Mouse (Mus musculus) heart, postnatal 14 days (tissue): Measurements from ENCODE around the gene Efna4. TPM values are rescaled to one million over a fixed set of nuclear protein-coding genes. Genes with fewer than 3 reads are reported as not detected.

Source experiments
- DNase-seq, 2 experiments: peaks; one replicate each; pipeline ENCODE4 v3.0.0; 2021 to 2022
- intact Hi-C: fragments of 180-260 bp; cut with DNase I; formaldehyde crosslinking; loops from one replicate; pipeline ENCODE4 v1.15.1; 2025
- total RNA-seq, 2 experiments: library from RNA; stranded (reverse); gene quantifications; 2 replicates each; pipeline ENCODE4 v1.2.3; 2021

Efna4 gene
- total RNA-seq, 2 experiments from 2014 or later = 0.49 to 0.74 TPM

GRCm38 (mm10) chr3:89333053-89333452 is 4.8 kb downstream of the Efna4 start:
- intact Hi-C loops = no loop called here
- no peak for DNase-seq

GRCm38 (mm10) chr3:89332476-89332875 is 5.4 kb downstream of the Efna4 start:
- DNase-seq = no peak

GRCm38 (mm10) chr3:89332013-89332412 is 5.8 kb downstream of the Efna4 start:
- DNase-seq = no peak
- intact Hi-C loops = no loop called here

More at GRCm38 (mm10) chr3:89332476-89332875, 5.4 kb downstream of the Efna4 start:
- intact Hi-C loops = no loop called here

- DNase-seq = no peak
- intact Hi-C loops = no loop called here
Observed at GRCm38 (mm10) chr3:89331561-89331960, 6.3 kb downstream of the Efna4 start.

- no peak for DNase-seq
- intact Hi-C loops = no loop called here
Observed at GRCm38 (mm10) chr3:89330948-89331347, 6.9 kb downstream of the Efna4 start.

GRCm38 (mm10) chr3:89330346-89330745 is 7.5 kb downstream of the Efna4 start:
- intact Hi-C loops = no loop called here
- DNase-seq = no peak

- intact Hi-C loops = no loop called here
- DNase-seq = no peak
Observed at GRCm38 (mm10) chr3:89328623-89329022, 9.2 kb downstream of the Efna4 start.

- DNase-seq = no peak
- intact Hi-C loops = no loop called here
Observed at GRCm38 (mm10) chr3:89327371-89327870, 10.4 kb downstream of the Efna4 start.

GRCm38 (mm10) chr3:89325882-89326281 is 11.9 kb downstream of the Efna4 start:
- intact Hi-C loops = no loop called here

GRCm38 (mm10) chr3:89322514-89323165 is 15.2 kb downstream of the Efna4 start, which contains the start of gene Efna3:
Gene Efna3 (minus strand): TSS chr3:89322965.
- DNase-seq = peak; percentile 77
- intact Hi-C loops = no loop called here

More at GRCm38 (mm10) chr3:89325882-89326281, 11.9 kb downstream of the Efna4 start:
- DNase-seq = no peak

- intact Hi-C loops = no loop called here
- DNase-seq = no peak
Observed at GRCm38 (mm10) chr3:89322131-89322500, 15.7 kb downstream of the Efna4 start.

- DNase-seq = no peak
- intact Hi-C loops = no loop called here
Observed at GRCm38 (mm10) chr3:89321183-89322130, 16.4 kb downstream of the Efna4 start.

GRCm38 (mm10) chr3:89320581-89321182 is 17.1 kb downstream of the Efna4 start:
- intact Hi-C loops = no loop called here
- no peak for DNase-seq

GRCm38 (mm10) chr3:89319591-89320350 is 18.1 kb downstream of the Efna4 start:
- DNase-seq = no peak
- intact Hi-C loops = loop anchor here (2.0 kb wide), 1 partner anchor 17 kb away; no protein-coding TSS in a partner anchor

- intact Hi-C loops = loop anchor here (2.0 kb wide), 1 partner anchor 18 kb away; no protein-coding TSS in a partner anchor
- DNase-seq = no peak
Observed at GRCm38 (mm10) chr3:89318971-89319590, 18.7 kb downstream of the Efna4 start.

GRCm38 (mm10) chr3:89318316-89318715 is 19.5 kb downstream of the Efna4 start:
- no peak for DNase-seq
- intact Hi-C loops = loop anchor here (2.0 kb wide), 1 partner anchor 18 kb away; no protein-coding TSS in a partner anchor

GRCm38 (mm10) chr3:89317246-89317645 is 20.6 kb downstream of the Efna4 start:
- no peak for DNase-seq
- intact Hi-C loops = loop anchor here (2.0 kb wide), 1 partner anchor 38 kb away; no protein-coding TSS in a partner anchor

GRCm38 (mm10) chr3:89316833-89317232 is 21.0 kb downstream of the Efna4 start:
- intact Hi-C loops = loop anchor here (2.0 kb wide), 1 partner anchor 38 kb away; no protein-coding TSS in a partner anchor
- DNase-seq = peak; percentile 84 to 89
